Mouse (Mus musculus): ENCODE measurements around the gene Ccdc84. TPM values are rescaled to one million over a fixed set of nuclear protein-coding genes. Genes with fewer than 3 reads are reported as not detected.

Gene Ccdc84
- total and polyA plus RNA-seq, 3 experiments = 10.2 to 32.2 (median 23.7) TPM

DNA sequence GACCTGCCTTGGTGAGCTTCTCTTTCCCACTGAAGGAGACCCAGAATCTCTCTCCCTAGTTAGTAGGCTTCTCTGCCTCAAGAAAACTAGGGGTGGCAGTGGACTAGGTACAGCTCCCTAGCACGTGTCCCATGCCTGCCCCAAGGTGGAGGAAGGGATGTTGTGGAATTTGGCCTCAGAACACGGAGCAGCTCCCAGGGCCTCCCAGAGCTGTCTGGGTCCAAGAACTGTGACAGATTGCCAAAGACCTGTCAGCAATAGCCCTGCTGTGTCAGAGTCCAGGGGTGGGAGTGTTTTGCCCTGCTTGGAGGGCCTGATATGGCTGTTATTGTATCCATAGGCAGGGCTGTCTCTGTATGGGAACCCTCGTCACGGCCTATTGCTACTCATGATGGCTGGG lies 17.3 kb downstream of the Ccdc84 start:
- Histone ChIP-seq H3K9me3 (replicated peaks) (no peaks in the 10 kb centered on the region), H3K4me1 (ENCODE audit: insufficient read depth, low read depth, low read length) (peaks cover 75% of the 10 kb centered on the region), H3K36me3 (replicated peaks) (peaks cover 79% of the 10 kb centered on the region), H3K4me3 (ENCODE audit: low read depth, low read length) (no peak overlapping the region), H3K27me3 (ENCODE audit: insufficient read depth, low read length) (no peaks in the 10 kb centered on the region)
- DNase-seq (ENCODE audit: low spot score) (no peak), ATAC-seq (ENCODE audit: extremely low read depth, insufficient number of reproducible peaks, low FRiP score, poor library complexity, severe bottlenecking) (no peak)
- no peak for TF ChIP-seq POLR2AphosphoS5 (IDR thresholded peaks at IDR 0.05; ENCODE audit: insufficient replicate concordance, low read depth, low read length)
- no peak for TF ChIP-seq TAL1 (conservative IDR thresholded peaks at IDR 0.05; ENCODE audit: low read depth, low read length)
- TF ChIP-seq GATA2 (IDR thresholded peaks at IDR 0.05; ENCODE audit: borderline replicate concordance, low read depth, low read length) = no peak
- TF ChIP-seq GATA1 (IDR thresholded peaks at IDR 0.05; ENCODE audit: borderline replicate concordance, low read length) = no peak
- TF ChIP-seq CTCF (IDR thresholded peaks at IDR 0.05; ENCODE audit: low read depth, low read length) = no peak

GRCm38 (mm10) chr9:44399795-44400114 lies 18.6 kb downstream of the Ccdc84 start:
- ATAC-seq (ENCODE audit: extremely low read depth, insufficient number of reproducible peaks, low FRiP score, poor library complexity, severe bottlenecking) (no peak), DNase-seq (ENCODE audit: low spot score) (no peak)
- Histone ChIP-seq H3K4me1 (ENCODE audit: insufficient read depth, low read depth, low read length) (peaks cover 67% of the 10 kb centered on the region), H3K9me3 (replicated peaks) (no peaks in the 10 kb centered on the region), H3K27me3 (ENCODE audit: insufficient read depth, low read length) (no peaks in the 10 kb centered on the region), H3K36me3 (replicated peaks) (peaks cover 65% of the 10 kb centered on the region), H3K4me3 (ENCODE audit: low read depth, low read length) (no peak overlapping the region)
- TF ChIP-seq GATA1 (IDR thresholded peaks at IDR 0.05; ENCODE audit: borderline replicate concordance, low read length) (no peak), CTCF (IDR thresholded peaks at IDR 0.05; ENCODE audit: low read depth, low read length) (no peak), GATA2 (IDR thresholded peaks at IDR 0.05; ENCODE audit: borderline replicate concordance, low read depth, low read length) (no peak), POLR2AphosphoS5 (IDR thresholded peaks at IDR 0.05; ENCODE audit: insufficient replicate concordance, low read depth, low read length) (no peak)

GRCm38 (mm10) chr9:44399114-44399794 lies 19.1 kb downstream of the Ccdc84 start:
- no peaks in the 10 kb centered on the region for H3K9me3 ChIP-seq (replicated peaks)
- ATAC-seq (ENCODE audit: extremely low read depth, insufficient number of reproducible peaks, low FRiP score, poor library complexity, severe bottlenecking) (no peak), DNase-seq (ENCODE audit: low spot score) (no peak)
- no peak for TF ChIP-seq GATA2 (IDR thresholded peaks at IDR 0.05; ENCODE audit: borderline replicate concordance, low read depth, low read length)
- no peak for TF ChIP-seq POLR2AphosphoS5 (IDR thresholded peaks at IDR 0.05; ENCODE audit: insufficient replicate concordance, low read depth, low read length)
- TF ChIP-seq GATA1 (IDR thresholded peaks at IDR 0.05; ENCODE audit: borderline replicate concordance, low read length) = no peak
- TF ChIP-seq CTCF (IDR thresholded peaks at IDR 0.05; ENCODE audit: low read depth, low read length) = no peak
- TF ChIP-seq TAL1 (conservative IDR thresholded peaks at IDR 0.05; ENCODE audit: low read depth, low read length) = no peak
- H3K4me3 ChIP-seq (ENCODE audit: low read depth, low read length) = peak overlapping the region; percentile 55; the same call in 1 of the 2 replicates
- peaks cover 67% of the 10 kb centered on the region for H3K4me1 ChIP-seq (ENCODE audit: insufficient read depth, low read depth, low read length)
- no peaks in the 10 kb centered on the region for H3K27me3 ChIP-seq (ENCODE audit: insufficient read depth, low read length)
- peaks cover 60% of the 10 kb centered on the region for H3K36me3 ChIP-seq (replicated peaks)

DNA sequence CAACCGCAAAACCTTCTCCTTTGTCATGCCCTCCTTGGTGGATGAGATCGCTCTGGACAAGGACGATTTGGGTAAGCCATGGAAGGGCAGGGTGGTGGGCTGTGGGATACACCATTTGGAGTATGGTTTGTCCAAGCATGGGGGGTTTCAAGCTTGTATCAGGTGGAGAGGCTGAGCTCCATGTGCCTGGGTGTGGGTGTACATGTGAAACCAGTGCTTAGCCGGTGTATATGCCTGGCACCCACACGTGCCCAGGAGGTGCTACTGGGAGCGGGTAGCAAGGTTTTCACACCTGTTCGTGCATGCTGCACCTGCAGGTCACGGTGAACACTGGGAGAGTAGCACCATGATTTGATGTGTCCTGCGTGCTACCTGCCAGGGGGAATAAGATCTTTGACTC lies 19.8 kb downstream of the Ccdc84 start:
- Histone ChIP-seq H3K36me3 (replicated peaks) (peaks cover 53% of the 10 kb centered on the region), H3K4me3 (ENCODE audit: low read depth, low read length) (peak overlapping the region; percentile 81; the same call in 1 of the 2 replicates)
- TF ChIP-seq CTCF (IDR thresholded peaks at IDR 0.05; ENCODE audit: low read depth, low read length) = no peak
- TF ChIP-seq POLR2AphosphoS5 (IDR thresholded peaks at IDR 0.05; ENCODE audit: insufficient replicate concordance, low read depth, low read length) = no peak
- no peak for TF ChIP-seq GATA1 (IDR thresholded peaks at IDR 0.05; ENCODE audit: borderline replicate concordance, low read length)
- TF ChIP-seq GATA2 (IDR thresholded peaks at IDR 0.05; ENCODE audit: borderline replicate concordance, low read depth, low read length) = no peak
- no peak for TF ChIP-seq TAL1 (conservative IDR thresholded peaks at IDR 0.05; ENCODE audit: low read depth, low read length)

DNA sequence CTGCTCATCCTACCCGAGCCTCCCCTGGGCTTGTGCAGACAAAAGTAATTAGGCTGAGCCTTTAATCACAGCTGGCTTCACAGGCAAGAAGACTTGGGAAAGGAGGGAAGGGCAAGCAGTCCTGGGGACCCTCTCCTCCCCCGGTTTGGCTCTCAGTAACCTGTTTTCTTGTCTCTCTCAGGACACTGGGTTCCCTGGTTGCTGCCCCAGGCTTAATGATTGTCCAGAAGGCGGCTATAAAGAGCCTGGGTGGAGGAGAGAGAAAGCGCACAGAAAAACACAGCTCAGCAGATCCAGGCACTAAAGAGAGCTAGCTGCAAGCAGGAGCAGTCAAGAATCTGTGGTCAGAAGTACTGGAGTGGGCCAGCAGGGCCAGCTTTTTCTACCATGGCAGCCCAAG lies 20.3 kb downstream of the Ccdc84 start:
- DNase-seq (ENCODE audit: low spot score) = no peak
- Histone ChIP-seq H3K36me3 (replicated peaks) (peaks cover 49% of the 10 kb centered on the region), H3K27me3 (ENCODE audit: insufficient read depth, low read length) (no peaks in the 10 kb centered on the region), H3K4me1 (ENCODE audit: insufficient read depth, low read depth, low read length) (peaks cover 59% of the 10 kb centered on the region), H3K4me3 (ENCODE audit: low read depth, low read length) (peak overlapping the region; percentile 81), H3K9me3 (replicated peaks) (no peaks in the 10 kb centered on the region)
- TF ChIP-seq POLR2AphosphoS5 (IDR thresholded peaks at IDR 0.05; ENCODE audit: insufficient replicate concordance, low read depth, low read length) (no peak), GATA2 (IDR thresholded peaks at IDR 0.05; ENCODE audit: borderline replicate concordance, low read depth, low read length) (no peak), GATA1 (IDR thresholded peaks at IDR 0.05; ENCODE audit: borderline replicate concordance, low read length) (no peak), CTCF (IDR thresholded peaks at IDR 0.05; ENCODE audit: low read depth, low read length) (no peak), TAL1 (conservative IDR thresholded peaks at IDR 0.05; ENCODE audit: low read depth, low read length) (no peak)
- ATAC-seq (ENCODE audit: extremely low read depth, insufficient number of reproducible peaks, low FRiP score, poor library complexity, severe bottlenecking) = no peak

More for the DNA sequence above, 19.8 kb downstream of the Ccdc84 start:
- no peak for ATAC-seq (ENCODE audit: extremely low read depth, insufficient number of reproducible peaks, low FRiP score, poor library complexity, severe bottlenecking)
- no peak for DNase-seq (ENCODE audit: low spot score)
- Histone ChIP-seq H3K9me3 (replicated peaks) (no peaks in the 10 kb centered on the region), H3K27me3 (ENCODE audit: insufficient read depth, low read length) (no peaks in the 10 kb centered on the region), H3K4me1 (ENCODE audit: insufficient read depth, low read depth, low read length) (peaks cover 62% of the 10 kb centered on the region)

DNA sequence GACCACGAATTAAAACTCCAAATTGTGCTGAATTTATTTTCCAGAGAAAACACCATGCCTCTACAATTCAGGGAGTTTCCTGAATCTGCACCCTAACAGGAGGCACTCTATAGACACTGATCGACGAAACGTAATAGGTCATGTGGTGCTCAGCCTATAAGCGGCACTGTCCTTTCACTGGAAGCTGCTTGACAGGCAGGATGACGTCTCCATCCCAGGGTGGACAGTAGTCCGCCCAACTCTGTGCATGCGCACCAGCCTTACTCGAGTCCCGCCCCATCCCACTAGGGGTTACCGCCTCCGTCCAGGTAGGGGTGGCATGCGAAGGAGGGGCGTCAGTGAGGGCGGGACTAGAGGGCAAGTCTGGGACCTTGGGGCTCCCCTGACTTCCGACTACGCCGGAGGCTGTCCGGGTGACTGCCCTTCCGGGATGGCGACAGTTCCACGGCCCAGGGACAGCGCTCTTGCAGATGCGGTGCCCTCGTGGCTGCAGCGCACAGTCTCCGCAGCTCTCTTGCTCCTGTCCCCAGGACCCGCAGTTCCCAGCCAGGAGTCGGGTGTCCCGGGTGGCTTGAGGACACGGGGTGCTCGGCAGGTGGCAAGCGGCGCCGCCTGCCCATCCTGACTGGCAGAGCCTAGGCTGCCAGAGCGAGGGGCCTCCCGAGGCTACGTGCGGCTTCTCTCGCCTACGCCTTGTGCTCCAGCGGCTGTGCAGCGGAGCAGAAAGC lies 21.5 kb downstream of the Ccdc84 start, which contains the start of gene Slc37a4:
Gene Slc37a4, plus strand, starts transcription at position 169 of the 728 bp plus-strand sequence.
- ATAC-seq (ENCODE audit: extremely low read depth, insufficient number of reproducible peaks, low FRiP score, poor library complexity, severe bottlenecking) (peak; percentile 99), DNase-seq (ENCODE audit: low spot score) (peak; percentile 97)
- no peaks in the 10 kb centered on the region for H3K27me3 ChIP-seq (ENCODE audit: insufficient read depth, low read length)
- H3K9me3 ChIP-seq (replicated peaks) = no peaks in the 10 kb centered on the region
- peaks cover 47% of the 10 kb centered on the region for H3K36me3 ChIP-seq (replicated peaks)
- peak within 1 kb of the TSS; percentile 81 for H3K4me3 ChIP-seq (ENCODE audit: low read depth, low read length)
- TF ChIP-seq POLR2AphosphoS5 (IDR thresholded peaks at IDR 0.05; ENCODE audit: insufficient replicate concordance, low read depth, low read length) (no peak), TAL1 (conservative IDR thresholded peaks at IDR 0.05; ENCODE audit: low read depth, low read length) (no peak), GATA1 (IDR thresholded peaks at IDR 0.05; ENCODE audit: borderline replicate concordance, low read length) (no peak), GATA2 (IDR thresholded peaks at IDR 0.05; ENCODE audit: borderline replicate concordance, low read depth, low read length) (no peak), CTCF (IDR thresholded peaks at IDR 0.05; ENCODE audit: low read depth, low read length) (no peak)
- H3K4me1 ChIP-seq (ENCODE audit: insufficient read depth, low read depth, low read length) = peaks cover 52% of the 10 kb centered on the region

Data from G1E (cell line).